Mouse (Mus musculus) urinary bladder, postnatal 4 days (tissue): Measurements from ENCODE around the gene Fastkd5.

ENCODE experiments used
- DNase-seq, 2 experiments: peaks; one replicate each; pipeline ENCODE4 v3.0.0; 2021 to 2022; ENCODE audit warnings: low spot score in 2 of 2

Gene Fastkd5

DNA sequence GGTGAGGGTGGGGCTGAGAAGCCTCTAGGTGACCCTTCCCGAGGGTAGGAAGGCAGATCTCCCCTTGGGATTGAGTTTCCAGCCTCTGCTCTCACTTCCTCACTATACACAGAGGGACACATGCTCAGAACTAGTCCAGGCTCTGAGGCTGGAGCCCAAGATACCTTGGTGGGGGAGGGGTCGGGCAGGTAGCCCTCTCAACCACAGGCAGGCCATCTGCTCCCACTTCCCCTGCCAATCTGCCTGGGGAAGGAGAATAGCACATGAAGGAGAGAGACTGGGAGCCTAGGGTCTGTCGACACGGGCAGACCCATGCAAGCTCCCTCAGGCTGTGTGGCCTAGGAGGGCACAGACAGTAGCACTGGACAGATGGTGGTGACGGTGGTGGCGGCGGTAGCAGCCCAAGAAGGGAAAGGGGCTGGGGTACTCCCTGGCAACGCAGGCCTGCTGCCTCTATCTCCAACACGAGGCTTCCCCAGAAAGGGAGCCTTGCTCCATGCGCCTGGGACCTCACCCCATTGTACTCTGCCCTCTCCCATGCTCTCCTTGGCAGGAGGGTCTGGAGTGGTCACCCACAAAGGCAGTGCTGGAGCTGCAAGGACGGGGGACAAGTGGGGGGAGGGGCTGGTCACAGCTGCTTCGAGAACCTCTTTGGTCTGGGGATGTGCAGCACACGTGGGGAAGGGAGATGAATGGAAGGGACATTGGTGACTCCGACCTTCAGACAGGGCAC is 4.3 kb upstream of the Fastkd5 start:
- no peak for DNase-seq

DNA sequence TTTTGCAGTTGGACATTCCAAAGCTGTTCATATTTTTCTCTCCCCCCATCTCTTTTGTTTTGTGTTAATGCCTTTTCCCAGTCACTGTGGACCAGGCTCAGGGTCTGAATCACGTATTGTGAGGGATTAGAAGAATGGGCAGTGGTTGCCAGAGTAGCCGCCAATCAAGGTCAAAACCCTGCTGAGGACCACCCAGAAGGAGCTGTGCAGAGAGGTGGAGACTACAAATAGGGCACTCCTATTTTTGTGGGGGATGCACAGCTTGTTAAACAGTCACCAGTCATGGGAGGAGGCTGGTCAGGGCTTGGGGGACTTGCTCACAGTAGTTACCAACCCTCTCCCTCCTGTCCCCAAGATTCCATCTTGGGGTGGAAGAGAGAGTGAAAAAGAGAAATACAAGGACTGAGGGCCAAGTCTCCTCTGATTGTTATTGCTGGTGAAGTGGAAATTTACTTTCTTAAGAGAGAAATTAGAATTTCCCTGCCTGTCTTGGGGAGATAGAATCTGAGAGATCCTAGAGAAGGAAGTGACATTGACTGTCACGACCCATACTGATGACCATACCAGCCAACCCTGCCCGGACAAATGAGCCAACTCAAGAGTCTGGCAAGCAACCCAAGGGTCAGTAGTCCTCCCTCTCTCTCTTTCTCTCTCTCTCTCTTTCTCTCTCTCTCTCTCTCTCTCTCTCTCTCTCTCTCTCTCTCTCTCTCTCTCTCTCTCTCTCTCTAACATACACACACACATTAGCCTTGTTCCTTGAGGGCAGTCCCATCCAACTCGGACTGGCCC is 3.3 kb upstream of the Fastkd5 start:
- DNase-seq, result no peak

DNA sequence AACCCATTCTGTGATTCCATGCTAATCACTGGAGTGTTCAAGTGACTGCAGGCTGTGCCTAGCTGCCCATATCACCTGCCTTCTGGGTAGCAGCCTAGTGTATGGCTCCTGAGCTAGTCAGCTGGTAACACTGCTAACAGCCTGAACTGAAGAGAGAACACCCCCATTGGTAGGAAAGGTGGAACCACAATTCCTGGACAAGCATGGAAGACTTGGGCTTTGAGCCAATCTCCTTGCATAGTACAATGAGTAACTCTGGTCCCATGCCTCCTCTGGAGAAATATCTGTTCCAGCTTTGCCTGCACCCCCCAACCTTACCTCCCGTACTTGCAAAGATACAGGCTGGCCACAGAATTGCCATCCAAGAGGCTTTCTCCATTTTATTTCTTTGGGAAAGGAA is 2.6 kb upstream of the Fastkd5 start:
- DNase-seq, result no peak

DNA sequence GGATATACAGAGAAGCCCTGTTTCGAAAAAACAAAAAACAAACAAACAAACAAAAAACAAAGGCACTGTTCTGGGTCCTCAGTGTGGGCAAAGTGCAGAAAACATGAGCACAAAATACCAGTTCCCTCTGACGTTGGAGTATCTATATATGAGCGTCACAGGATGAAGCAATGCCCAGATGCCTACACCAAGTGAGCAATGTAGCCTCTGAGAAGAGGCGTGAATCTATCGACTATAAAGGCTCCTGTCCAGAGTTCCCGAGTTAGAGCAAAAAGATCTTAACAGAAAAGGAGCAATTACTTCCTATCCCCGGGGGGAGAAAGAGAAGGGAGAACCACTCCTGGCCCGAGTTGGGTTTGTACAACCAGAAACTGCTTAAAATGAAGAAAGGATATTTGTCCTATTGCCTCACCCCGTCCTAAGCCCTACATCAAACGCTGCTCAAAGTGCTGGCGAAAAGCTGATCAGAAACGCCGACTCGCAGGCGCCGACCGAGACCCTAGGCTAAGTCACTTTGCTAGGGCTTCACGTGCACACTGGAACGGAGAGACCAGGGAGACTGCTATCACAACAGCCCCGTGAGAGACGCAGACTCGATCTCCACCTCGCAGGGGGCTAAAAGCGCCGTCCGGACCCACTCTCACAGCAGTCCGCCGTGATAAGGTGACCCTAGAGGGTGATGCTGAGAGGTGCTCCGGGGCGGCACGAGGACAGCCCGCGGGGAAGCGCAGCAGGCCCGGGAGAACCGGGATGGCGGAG is 568 bp downstream of the Fastkd5 start:
- DNase-seq, result no peak

DNA sequence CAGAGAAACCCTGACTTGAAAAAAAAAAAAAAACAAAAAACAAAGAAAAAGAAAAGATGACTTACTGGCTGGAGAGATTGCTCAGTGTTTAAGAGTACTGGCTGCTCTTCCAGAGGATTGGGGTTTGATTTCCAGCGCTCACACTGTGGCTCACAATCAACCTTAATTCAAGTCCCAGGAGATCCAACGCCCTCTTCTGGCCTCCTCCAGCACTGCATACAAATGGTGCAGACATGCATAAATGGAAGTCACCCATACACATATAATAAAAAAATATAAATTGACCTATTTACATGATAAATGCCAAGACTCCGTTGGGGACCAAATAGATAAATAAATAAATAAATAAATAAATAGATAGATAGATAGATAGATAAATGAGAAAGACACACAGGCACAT is 1.4 kb downstream of the Fastkd5 start:
- DNase-seq, result no peak

DNA sequence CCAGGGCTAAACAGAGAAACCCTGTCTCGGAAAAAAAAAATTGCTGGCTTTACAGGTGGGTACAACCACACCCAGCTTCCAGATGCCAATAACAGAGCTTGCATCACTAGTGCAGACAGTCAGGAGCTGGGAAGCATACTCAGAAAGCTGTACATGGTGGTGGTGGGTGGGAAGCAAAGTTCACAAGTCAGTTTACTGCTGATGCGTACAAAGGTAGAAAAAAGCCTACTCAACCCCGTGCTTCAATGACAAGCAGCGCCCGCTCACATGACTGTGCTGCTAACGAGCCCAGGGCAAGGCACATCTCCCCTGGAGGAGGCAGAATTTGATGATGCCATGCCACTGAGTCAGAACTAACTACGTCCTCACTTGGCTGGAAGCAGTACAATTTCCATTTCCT is 10.9 kb downstream of the Fastkd5 start:
- DNase-seq, result no peak

DNA sequence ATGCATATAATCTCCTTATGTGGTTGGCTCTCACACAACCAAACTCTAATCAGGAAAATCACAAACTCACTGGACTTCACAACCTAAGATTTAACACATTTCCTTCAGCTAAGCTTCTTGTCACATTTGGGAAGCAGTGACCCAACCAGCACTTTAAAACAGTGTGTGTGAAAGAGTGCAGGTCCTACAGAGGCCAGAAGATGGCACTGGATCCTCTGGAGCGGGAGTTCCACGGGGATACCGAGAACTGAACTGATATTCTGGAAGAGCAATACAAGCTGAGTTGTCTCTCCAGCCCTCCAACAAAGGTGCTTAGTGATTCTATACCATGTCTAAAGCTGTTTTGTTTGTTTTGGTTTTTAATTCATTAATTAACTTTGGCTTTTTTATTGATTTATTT is 16.7 kb downstream of the Fastkd5 start:
- no peak for DNase-seq

DNA sequence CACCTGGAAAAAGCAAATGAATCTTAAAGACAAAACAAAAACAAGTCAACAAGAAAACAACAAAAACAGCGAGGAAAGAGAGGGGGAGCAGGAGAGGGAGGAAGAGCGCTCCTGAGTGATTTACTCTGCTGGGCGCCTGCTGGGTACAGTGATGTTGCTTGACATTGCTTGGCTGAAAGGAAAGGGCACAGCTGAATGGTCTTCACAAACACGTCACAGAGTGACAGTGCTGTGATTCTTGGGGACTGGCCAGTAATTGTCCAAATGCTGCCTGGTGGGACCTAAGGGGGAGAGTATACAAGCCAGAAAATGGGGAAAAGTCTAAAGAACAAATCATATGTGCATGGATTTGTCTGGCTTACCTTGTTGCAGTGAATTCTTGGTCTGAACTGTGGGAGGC is 27.6 kb downstream of the Fastkd5 start:
- DNase-seq, result no peak

DNA sequence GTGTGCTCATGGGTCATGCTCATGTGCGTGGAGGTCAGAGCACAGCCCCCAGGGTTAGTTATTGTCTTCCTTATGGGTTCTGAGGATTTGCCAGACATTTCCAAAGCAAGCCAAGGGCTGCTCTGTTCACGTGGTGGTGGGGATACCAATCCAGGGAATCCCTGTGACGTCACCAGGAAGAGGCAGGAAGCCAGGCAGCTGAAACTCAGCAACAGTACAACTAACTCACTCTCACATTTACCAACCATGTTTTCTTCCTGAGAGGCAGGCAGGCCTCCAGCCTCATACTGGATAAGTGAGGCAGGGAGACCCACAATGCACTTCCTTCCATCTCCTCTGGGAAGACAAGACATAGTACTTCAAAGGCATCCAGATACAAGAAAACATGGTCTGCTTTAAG is 31.4 kb downstream of the Fastkd5 start:
- no peak for DNase-seq

DNA sequence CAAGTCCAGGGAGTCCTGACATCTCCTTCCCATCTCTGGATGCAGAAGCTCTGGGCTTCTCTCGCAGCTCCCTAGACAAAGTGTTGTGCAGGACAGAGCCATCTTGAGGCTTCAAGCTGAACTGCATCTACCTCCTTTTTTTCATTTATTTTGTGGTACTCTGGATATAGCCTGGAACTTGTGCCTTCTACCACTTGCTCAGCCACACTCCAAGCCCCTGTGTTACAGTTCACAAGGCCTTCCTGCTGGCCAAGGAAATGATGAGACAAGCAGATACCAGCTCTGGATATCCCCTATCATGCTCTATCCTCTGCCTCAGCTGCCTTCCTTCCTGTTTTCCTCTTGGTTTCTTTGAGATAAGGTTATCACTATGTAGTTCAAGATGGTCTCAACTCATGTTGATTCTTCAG is 32.2 kb downstream of the Fastkd5 start:
- no peak for DNase-seq

DNA sequence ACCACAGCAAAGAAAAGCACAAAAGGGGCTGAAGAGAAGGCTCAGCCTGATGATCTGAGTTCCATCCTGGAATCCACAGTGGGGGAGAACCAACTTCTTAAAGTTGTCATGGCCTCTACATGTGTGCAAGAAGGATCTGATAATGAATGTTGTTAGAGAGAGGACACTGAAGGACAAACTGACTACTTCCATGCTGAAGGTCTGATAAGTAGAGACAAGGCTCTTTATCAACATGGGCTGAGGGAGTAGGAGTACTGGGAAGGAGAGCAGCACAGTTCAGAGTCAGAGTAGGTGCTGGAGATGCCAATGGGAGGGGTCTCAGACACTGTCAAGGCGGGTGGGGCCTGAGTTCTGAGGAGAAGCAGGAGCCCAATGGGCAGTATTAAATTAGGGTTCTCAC is 34.2 kb downstream of the Fastkd5 start:
- DNase-seq, result no peak

DNA sequence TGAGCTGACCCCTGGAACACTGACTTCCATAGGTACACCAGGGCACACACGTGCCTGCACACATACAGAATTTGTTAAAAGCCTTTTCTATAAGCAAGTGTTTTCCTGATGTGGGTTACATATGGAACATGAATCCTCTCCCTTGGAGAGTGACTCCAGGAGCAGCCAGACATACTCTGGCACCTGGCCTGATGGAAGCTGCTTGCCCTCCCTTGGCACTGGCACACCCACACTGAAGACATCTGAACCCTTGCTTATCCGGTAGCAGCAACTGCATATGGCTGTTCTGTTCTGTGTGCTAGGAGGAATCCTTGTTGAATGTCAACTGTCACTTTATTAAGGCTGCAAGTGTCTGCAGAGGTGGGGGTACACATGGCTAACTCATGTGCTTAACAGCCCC is 38.8 kb downstream of the Fastkd5 start:
- DNase-seq, result no peak

DNA sequence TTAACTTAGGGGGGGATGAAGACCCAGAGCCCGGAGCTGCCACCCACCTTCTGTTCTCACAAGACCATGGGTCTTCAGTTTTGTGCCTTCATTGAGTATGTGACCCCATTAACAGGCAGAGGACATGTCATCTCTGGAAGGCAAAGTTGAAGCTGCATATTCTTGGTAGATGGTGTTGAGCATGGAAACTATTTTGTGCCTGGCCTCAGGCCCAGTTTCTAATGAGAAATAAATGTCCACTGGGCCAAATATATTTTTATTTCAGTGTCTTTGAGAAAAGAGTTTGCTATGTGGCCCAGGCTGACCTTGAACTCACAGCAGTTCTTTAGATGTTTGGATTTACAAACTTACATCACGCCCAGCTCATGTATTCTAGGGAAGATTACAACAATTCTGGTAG is 40.1 kb downstream of the Fastkd5 start:
- no peak for DNase-seq

DNA sequence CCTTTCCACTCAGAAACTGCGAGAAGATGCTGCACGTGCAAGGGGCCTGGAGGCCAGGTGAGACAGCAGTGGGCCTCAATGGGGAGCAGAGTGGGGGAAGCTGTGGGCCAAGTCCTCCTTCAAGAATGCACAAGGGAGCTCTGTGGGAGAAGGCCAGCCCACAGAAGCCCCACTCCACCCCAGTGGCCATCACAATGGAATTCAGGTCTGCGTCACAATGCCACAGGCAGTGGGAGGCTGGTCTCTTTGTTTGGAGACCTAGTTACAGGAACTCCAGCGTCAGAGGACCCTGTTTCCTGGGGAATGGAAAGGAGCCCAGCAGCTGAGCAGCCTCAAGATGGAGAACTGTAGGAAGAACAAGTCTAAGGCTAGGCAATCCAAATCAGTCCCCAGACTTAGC is 40.7 kb downstream of the Fastkd5 start:
- DNase-seq, result no peak

DNA sequence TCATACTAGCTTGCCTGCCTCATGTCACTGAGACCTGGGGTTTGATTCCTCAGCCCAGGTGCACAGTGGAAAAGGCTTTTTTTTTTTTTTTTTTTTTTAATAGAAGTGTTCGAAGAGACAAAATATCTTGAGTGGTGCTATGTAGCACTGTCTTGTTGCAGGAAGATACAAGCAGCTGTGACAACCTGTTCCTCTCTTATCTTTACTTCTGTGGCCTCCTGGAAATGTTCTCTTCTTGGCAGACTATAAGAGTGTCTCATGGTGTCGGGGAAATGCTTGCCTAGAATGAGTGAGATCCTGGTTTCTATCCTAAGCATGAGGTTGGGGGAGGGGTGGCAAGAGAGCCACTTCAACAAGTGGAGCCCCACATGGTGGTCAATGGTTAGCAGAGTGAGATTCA is 41.5 kb downstream of the Fastkd5 start:
- no peak for DNase-seq

DNA sequence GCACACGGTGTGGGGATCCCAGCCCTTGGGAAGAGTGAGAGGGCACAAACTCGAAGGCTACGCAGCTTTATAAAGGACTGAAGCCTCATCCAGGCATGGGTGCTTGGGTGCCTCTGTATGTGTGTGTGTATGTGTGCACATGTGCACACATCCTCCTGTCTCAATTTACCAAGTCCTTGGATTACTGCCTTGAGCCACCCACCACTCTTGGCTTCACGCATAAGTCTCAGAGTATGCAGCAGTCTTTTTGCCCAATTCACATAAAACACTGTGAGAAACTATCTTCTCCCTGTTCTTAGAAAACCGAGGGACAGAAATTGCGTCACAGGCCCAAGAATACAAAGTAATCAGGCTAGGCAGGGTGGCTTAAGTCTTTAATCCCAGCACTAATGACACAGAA is 43.8 kb downstream of the Fastkd5 start:
- DNase-seq, result no peak

DNA sequence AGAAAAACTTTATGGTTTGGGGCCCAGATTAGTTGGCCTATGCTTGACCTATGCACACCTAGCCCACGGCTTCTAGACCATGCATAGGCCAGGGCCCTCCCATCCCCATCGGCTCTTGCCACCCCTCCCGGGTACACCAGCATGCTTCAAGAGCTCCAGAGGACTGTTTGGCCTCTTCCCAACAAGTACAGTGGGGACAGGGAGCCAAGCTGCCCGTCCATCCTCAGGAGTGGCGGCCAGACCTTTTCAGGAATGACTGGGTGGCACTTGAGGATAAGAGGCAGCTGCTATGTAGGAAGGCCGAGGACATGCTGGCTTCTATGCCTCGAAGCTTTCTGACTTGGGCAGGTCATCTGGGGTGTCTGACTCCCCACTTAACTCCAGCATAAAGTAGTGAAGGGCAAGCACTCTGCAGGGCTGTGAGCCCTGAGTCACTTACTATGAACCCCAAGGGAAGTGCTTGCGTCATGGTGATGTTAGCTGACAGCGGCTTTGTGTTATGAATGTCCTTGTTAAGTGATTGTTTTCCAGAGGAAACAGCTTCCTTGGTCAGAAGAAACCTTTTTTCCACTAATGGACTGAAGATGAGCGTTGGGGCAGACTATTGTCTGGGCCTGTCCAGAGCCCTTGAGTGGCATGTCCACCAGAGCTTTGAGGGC is 45.8 kb downstream of the Fastkd5 start:
- no peak for DNase-seq

DNA sequence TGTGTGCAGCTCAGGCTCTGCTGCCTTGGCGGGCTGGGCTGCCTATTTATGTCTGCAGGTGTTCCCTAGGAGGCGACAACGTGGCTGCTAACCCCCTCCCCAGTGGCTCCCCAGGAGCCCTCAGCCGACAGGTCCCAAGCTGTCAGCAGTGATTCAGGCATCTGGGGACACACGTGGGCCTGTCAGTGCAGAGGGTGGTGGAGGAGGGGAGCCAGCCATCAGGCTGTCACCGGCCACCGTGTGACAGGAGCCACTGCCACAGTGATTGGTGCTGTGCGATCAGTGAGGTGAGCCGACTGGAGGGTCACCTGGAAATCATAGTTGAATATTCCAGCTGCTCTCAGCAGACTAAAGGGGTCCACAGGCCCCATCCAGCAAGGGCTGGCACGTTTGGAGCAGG is 47.3 kb downstream of the Fastkd5 start, which contains the start of gene Avp:
Avp (minus strand) TSS at position 3 of the 400 bp plus-strand sequence.
- DNase-seq, result no peak

DNA sequence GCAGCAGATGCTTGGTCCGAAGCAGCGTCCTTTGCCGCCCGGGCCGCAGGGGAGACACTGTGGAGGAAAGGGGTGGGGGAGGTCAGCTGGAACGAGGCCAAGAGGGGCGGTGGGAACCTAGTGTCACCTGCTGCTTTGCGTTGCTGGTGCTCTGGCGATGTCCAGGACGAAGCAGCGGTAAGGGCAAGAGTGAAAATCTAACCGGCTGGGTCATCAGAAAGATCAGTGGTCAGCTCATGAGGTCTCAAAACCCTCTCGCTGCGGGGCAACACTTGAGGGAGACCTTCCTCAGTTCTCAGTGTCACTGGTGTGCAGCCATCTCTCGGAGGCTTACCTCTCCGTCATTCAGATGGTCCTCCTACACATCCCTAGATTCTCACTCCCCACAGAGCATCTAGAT is 48.6 kb downstream of the Fastkd5 start:
- DNase-seq, result no peak

DNA sequence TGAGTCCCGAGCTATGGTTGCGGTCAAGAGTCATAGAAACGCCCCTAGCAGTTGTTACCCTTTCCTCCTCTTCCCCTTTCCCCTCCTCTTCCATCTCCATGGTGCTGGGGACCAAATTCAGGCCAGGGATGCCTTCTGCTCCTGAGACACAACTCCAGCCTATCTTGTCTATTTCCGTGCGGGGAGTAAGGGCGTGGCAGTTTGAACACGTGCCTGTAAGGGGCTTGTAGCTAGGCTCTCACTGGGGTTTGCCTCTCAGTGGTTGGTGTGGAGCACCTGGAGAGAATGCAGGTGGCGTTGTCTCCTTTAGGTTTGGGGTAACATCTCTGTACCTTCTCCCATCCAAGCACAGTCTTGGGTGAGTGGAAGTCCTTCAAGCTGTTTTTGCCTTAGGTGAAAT is 50.0 kb downstream of the Fastkd5 start:
- no peak for DNase-seq

DNA sequence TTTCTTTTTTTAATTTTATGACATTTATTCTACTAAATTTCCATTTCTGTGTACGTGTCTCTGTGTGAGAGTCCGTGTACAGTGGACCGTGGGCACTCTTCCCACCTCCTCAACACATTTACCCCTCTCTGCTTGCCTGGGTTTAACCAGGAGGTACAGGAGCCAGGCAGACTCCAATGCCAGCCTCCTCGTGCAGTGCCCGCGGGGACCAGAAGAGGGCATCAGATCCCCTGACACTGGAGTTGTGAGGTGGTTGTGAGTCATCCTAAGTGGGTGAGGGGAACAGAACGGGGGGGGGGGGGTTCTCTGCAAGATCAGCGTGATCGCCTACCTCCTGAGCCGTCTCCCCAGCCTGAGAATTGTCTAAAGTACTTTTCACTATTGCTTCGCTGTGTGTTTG is 51.7 kb downstream of the Fastkd5 start:
- DNase-seq, result no peak

DNA sequence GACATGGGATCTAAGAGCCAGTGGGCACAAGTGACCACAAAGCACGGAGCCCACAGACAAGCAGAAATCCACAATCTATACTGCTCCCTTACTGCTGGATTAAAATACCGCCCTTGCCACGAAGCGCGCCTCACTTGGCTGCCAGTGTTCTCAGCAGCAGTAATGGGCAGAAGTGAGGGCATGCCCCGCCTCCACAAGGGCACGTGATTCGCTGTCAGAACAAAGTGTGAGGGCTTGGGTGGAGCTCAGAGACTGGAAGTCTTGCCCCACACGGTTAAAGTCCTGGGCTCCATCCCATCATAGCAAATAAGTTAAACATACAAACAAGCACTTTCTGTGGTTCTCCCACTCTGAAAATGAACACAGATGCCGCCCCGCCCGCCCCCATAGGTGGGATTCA is 52.2 kb downstream of the Fastkd5 start:
- no peak for DNase-seq
